In the genomic region with DNA sequence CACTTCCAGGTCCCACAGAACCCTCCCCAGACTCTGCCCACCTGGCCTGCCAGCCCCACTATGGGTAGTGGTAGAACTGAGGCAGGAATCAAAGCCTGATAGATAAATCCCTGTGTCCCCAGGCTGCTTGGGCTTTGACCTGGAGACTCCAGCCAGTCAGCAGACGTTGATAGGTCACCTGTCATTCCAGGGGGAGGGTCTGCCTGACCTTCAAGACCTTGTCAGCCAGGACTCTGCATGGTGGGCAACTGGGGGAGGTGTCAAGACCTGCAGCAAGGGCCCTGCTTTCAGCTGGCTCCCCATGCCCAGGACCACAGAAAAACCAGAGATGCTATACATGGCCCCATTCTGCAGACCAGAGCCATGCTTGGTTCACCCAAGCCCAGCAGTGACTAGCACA, we compare ENCODE assay signal across 8 mouse cellular contexts. TPM values are rescaled to one million over a fixed set of nuclear protein-coding genes. Genes with fewer than 3 reads are reported as not detected.
DNase-seq lines count a peak whose midpoint lies in the region; ATAC-seq and TF ChIP-seq lines count a peak whose summit lies in the region.

No protein-coding gene starts in this region.

- no peaks in the 10 kb centered on the region for H3K9me3 ChIP-seq in hindbrain, embryonic 10.5 days
- H3K9me3 ChIP-seq in hindbrain, embryonic 11.5 days (ENCODE audit: control insufficient read depth, low read length) = no peaks in the 10 kb centered on the region
- H3K9me3 ChIP-seq in midbrain, embryonic 12.5 days = no peaks in the 10 kb centered on the region
- no peaks in the 10 kb centered on the region for H3K9me3 ChIP-seq in midbrain, embryonic 14.5 days (ENCODE audit: control insufficient read depth, low read length)
- no peaks in the 10 kb centered on the region for H3K9me3 ChIP-seq in intestine, embryonic 14.5 days (ENCODE audit: control insufficient read depth, low read length)
- H3K9me3 ChIP-seq in stomach, postnatal 0 days (ENCODE audit: control insufficient read depth, low read length) = no peaks in the 10 kb centered on the region

- no peak for TF ChIP-seq EP300 in stomach, postnatal 0 days (optimal IDR thresholded peaks at IDR 0.05)

- no peak overlapping the region for H3K9ac ChIP-seq in hindbrain, embryonic 11.5 days (ENCODE audit: low read depth, low read length)
- H3K9ac ChIP-seq in midbrain, embryonic 12.5 days (replicated peaks) = no peak overlapping the region
- no peak overlapping the region for H3K9ac ChIP-seq in midbrain, embryonic 14.5 days (replicated peaks; ENCODE audit: low read length)
- no peak overlapping the region for H3K9ac ChIP-seq in intestine, embryonic 14.5 days (ENCODE audit: low read length)
- no peak overlapping the region for H3K9ac ChIP-seq in stomach, postnatal 0 days (ENCODE audit: low read length)

- H3K4me3 ChIP-seq in hindbrain, embryonic 10.5 days = no peak overlapping the region
- H3K4me3 ChIP-seq in hindbrain, embryonic 11.5 days (ENCODE audit: low read depth, low read length) = no peak overlapping the region
- no peak overlapping the region for H3K4me3 ChIP-seq in midbrain, embryonic 12.5 days
- H3K4me3 ChIP-seq in midbrain, embryonic 14.5 days (replicated peaks; ENCODE audit: low read depth, low read length) = no peak overlapping the region
- H3K4me3 ChIP-seq in intestine, embryonic 14.5 days (ENCODE audit: low read depth, low read length) = no peak overlapping the region
- H3K4me3 ChIP-seq in stomach, postnatal 0 days (ENCODE audit: low read depth, low read length) = no peak overlapping the region

- no peak for TF ChIP-seq CTCF in stomach, postnatal 0 days (IDR thresholded peaks at IDR 0.05; ENCODE audit: low read depth)

- 41% methylated on average over 1 of the region's 1 CpGs for WGBS in hindbrain, embryonic 10.5 days
- WGBS in hindbrain, embryonic 11.5 days = 60% methylated on average over 1 of the region's 1 CpGs
- WGBS in midbrain, embryonic 12.5 days = 64% methylated on average over 1 of the region's 1 CpGs
- WGBS in midbrain, embryonic 14.5 days = 50% methylated on average over 1 of the region's 1 CpGs
- 56% methylated on average over 1 of the region's 1 CpGs for WGBS in intestine, embryonic 14.5 days
- WGBS in stomach, postnatal 0 days = 59% methylated on average over 1 of the region's 1 CpGs

- no peak for DNase-seq in hindbrain, embryonic 10.5 days (ENCODE audit: low spot score)
- DNase-seq in hindbrain, embryonic 11.5 days (ENCODE audit: low spot score) = no peak
- DNase-seq in midbrain, embryonic 14.5 days = no peak
- no peak for DNase-seq in intestine, embryonic 14.5 days (ENCODE audit: low spot score)
- DNase-seq in stomach, postnatal 0 days (ENCODE audit: low spot score) = no peak
- DNase-seq in ovary, postnatal 36 days (ENCODE audit: low spot score) = no peak
- DNase-seq in cerebellum, adult 11-12 months = no peak

- peak overlapping the region; percentile 64 for H3K27ac ChIP-seq in hindbrain, embryonic 10.5 days
- no peak overlapping the region for H3K27ac ChIP-seq in hindbrain, embryonic 11.5 days (ENCODE audit: low read depth, low read length)
- H3K27ac ChIP-seq in midbrain, embryonic 12.5 days (replicated peaks) = 0 out of 2 replicates have a peak overlapping the region, but pooled peaks have one; percentile 0
- H3K27ac ChIP-seq in midbrain, embryonic 14.5 days (replicated peaks; ENCODE audit: low read depth, low read length) = no peak overlapping the region
- peak overlapping the region; percentile 76; the same call in 1 of the 2 replicates for H3K27ac ChIP-seq in intestine, embryonic 14.5 days (ENCODE audit: low read depth)
- peak overlapping the region; percentile 88 for H3K27ac ChIP-seq in stomach, postnatal 0 days (replicated peaks)

- no peak overlapping the region for H3K4me2 ChIP-seq in hindbrain, embryonic 11.5 days (replicated peaks; ENCODE audit: low read depth, low read length)
- no peak overlapping the region for H3K4me2 ChIP-seq in midbrain, embryonic 12.5 days (replicated peaks)
- H3K4me2 ChIP-seq in midbrain, embryonic 14.5 days (ENCODE audit: low read length) = no peak overlapping the region
- H3K4me2 ChIP-seq in intestine, embryonic 14.5 days (ENCODE audit: low read length) = no peak overlapping the region
- no peak overlapping the region for H3K4me2 ChIP-seq in stomach, postnatal 0 days (replicated peaks; ENCODE audit: low read depth)

- peaks cover 11% of the 10 kb centered on the region for H3K27me3 ChIP-seq in hindbrain, embryonic 10.5 days (ENCODE audit: insufficient read depth, poor library complexity, severe bottlenecking)
- H3K27me3 ChIP-seq in hindbrain, embryonic 11.5 days (ENCODE audit: control insufficient read depth, insufficient read depth, low read length) = no peaks in the 10 kb centered on the region
- H3K27me3 ChIP-seq in midbrain, embryonic 12.5 days = peaks cover 8% of the 10 kb centered on the region
- no peaks in the 10 kb centered on the region for H3K27me3 ChIP-seq in midbrain, embryonic 14.5 days (ENCODE audit: control insufficient read depth, insufficient read depth, low read length)
- H3K27me3 ChIP-seq in intestine, embryonic 14.5 days (replicated peaks; ENCODE audit: control insufficient read depth, insufficient read depth, low read length) = peaks cover 5% of the 10 kb centered on the region; the same call in 1 of the 2 replicates
- H3K27me3 ChIP-seq in stomach, postnatal 0 days (ENCODE audit: control insufficient read depth, insufficient read depth, low read length) = no peaks in the 10 kb centered on the region

- no peaks in the 10 kb centered on the region for H3K36me3 ChIP-seq in hindbrain, embryonic 10.5 days
- H3K36me3 ChIP-seq in hindbrain, embryonic 11.5 days (ENCODE audit: control insufficient read depth, insufficient read depth, low read length) = no peaks in the 10 kb centered on the region
- no peaks in the 10 kb centered on the region for H3K36me3 ChIP-seq in midbrain, embryonic 12.5 days
- no peaks in the 10 kb centered on the region for H3K36me3 ChIP-seq in midbrain, embryonic 14.5 days (ENCODE audit: control insufficient read depth, insufficient read depth, low read length)
- H3K36me3 ChIP-seq in intestine, embryonic 14.5 days (ENCODE audit: control insufficient read depth, insufficient read depth, low read length) = no peaks in the 10 kb centered on the region
- no peaks in the 10 kb centered on the region for H3K36me3 ChIP-seq in stomach, postnatal 0 days (ENCODE audit: control insufficient read depth, insufficient read depth, low read length)

- no peak for ATAC-seq in hindbrain, embryonic 11.5 days (ENCODE audit: low FRiP score)
- ATAC-seq in midbrain, embryonic 12.5 days (ENCODE audit: low FRiP score, low read depth) = no peak
- ATAC-seq in midbrain, embryonic 14.5 days (ENCODE audit: low FRiP score, low TSS enrichment) = no peak
- ATAC-seq in intestine, embryonic 14.5 days (replicated peaks; ENCODE audit: low FRiP score, low TSS enrichment, low read depth) = no peak; the same call in 1 of the 2 replicates
- 0 out of 2 replicates have a peak, but pooled peaks have one; percentile 0 for ATAC-seq in stomach, postnatal 0 days (ENCODE audit: low FRiP score, low TSS enrichment)

- H3K4me1 ChIP-seq in hindbrain, embryonic 10.5 days (replicated peaks) = peaks cover 64% of the 10 kb centered on the region
- H3K4me1 ChIP-seq in hindbrain, embryonic 11.5 days (replicated peaks; ENCODE audit: control insufficient read depth, insufficient read depth, low read length) = no peaks in the 10 kb centered on the region
- H3K4me1 ChIP-seq in midbrain, embryonic 12.5 days = 0 out of 2 replicates have a peak, but pooled peaks cover 6% of the 10 kb centered on the region
- no peaks in the 10 kb centered on the region for H3K4me1 ChIP-seq in midbrain, embryonic 14.5 days (ENCODE audit: control insufficient read depth, insufficient read depth, low read length)
- peaks cover 44% of the 10 kb centered on the region for H3K4me1 ChIP-seq in intestine, embryonic 14.5 days (replicated peaks; ENCODE audit: control insufficient read depth, insufficient read depth, low read length)
- peaks cover 35% of the 10 kb centered on the region for H3K4me1 ChIP-seq in stomach, postnatal 0 days (replicated peaks; ENCODE audit: control insufficient read depth, insufficient read depth)

RNA-seq across cellular contexts. Expression of gene Htra3, which starts 7.0 kb away (rescaled TPM):
- polyA plus RNA-seq in hindbrain, embryonic 10.5 days (2016; fragmentation: Nextera tagmentation; extraction: Ambion mirVana) = 5.4 and 8.9 TPM in 2 replicates
- 4.7 and 6.2 TPM in 2 replicates for polyA plus RNA-seq in hindbrain, embryonic 11.5 days (2014; fragmentation: Nextera tagmentation; extraction: Ambion mirVana)
- polyA plus RNA-seq in midbrain, embryonic 12.5 days (2016; fragmentation: Nextera tagmentation; extraction: Ambion mirVana) = 7.8 and 8.8 TPM in 2 replicates
- polyA plus RNA-seq in midbrain, embryonic 14.5 days (2014; fragmentation: Nextera tagmentation; extraction: Ambion mirVana) = 11.2 and 11.4 TPM in 2 replicates
- 39.1 and 47.9 TPM in 2 replicates for polyA plus RNA-seq in intestine, embryonic 14.5 days (2014; fragmentation: Nextera tagmentation; extraction: Ambion mirVana)
- 39.4 and 47.5 TPM in 2 replicates for polyA plus RNA-seq in stomach, postnatal 0 days (2015; fragmentation: Nextera tagmentation; extraction: Ambion mirVana)

Comparison
In these comparisons a context has a peak if more than half of its experiments do, and no peak if none do; other contexts are left out.
1. H3K27ac ChIP-seq: peak in hindbrain, embryonic 10.5 days (single experiment), midbrain, embryonic 12.5 days (single experiment), intestine, embryonic 14.5 days (single experiment) and stomach, postnatal 0 days (single experiment); none in hindbrain, embryonic 11.5 days (single experiment) and midbrain, embryonic 14.5 days (single experiment).